Mouse (Mus musculus) neural tube, embryonic 15.5 days (tissue): ENCODE data around the gene Qpct. TPM values are rescaled to one million over a fixed set of nuclear protein-coding genes. Genes with fewer than 3 reads are reported as not detected.

Experiments
- ATAC-seq: fragments of 200-750 bp; cut with Nextera tagmentation; 2 replicates; pipeline ENCODE4 v1.8.0; 2017; ENCODE audit warnings: mild to moderate bottlenecking, moderate TSS enrichment, moderate library complexity; ENCODE audit not compliant: low FRiP score
- H3K27ac ChIP-seq: fragments of 300-500 bp; sonication (generic); replicated peaks from 2 replicates; pipeline ENCODE4 v1.5.1; 2015; ENCODE audit warnings: mild to moderate bottlenecking, inconsistent platforms
- H3K27me3 ChIP-seq: fragments of 300-500 bp; sonication (generic); replicated peaks from 2 replicates; pipeline ENCODE4 v1.6.1; 2015; ENCODE audit warnings: inconsistent platforms
- H3K36me3 ChIP-seq: fragments of 300-500 bp; sonication (generic); 2 replicates; pipeline ENCODE4 v1.6.1; 2015; ENCODE audit warnings: inconsistent platforms
- H3K4me1 ChIP-seq: fragments of 300-500 bp; sonication (generic); 2 replicates; pipeline ENCODE4 v1.6.1; 2015; ENCODE audit warnings: inconsistent platforms
- H3K4me2 ChIP-seq: fragments of 300-500 bp; sonication (generic); 2 replicates; pipeline ENCODE4 v1.6.1; 2015; ENCODE audit warnings: inconsistent platforms, mild to moderate bottlenecking, moderate library complexity
- H3K4me3 ChIP-seq: fragments of 300-500 bp; sonication (generic); replicated peaks from 2 replicates; pipeline ENCODE4 v1.5.1; 2015; ENCODE audit warnings: mild to moderate bottlenecking, inconsistent platforms
- H3K9ac ChIP-seq: fragments of 300-500 bp; sonication (generic); replicated peaks from 2 replicates; pipeline ENCODE4 v1.6.1; 2015; ENCODE audit warnings: mild to moderate bottlenecking, inconsistent platforms
- H3K9me3 ChIP-seq: fragments of 300-500 bp; sonication (generic); replicated peaks from 2 replicates; pipeline ENCODE4 v1.6.1; 2016; ENCODE audit warnings: inconsistent platforms
- WGBS: fragments of 180-500 bp; shearing (Covaris S2); methylation state at CpG from one replicate; pipeline ENCODE4 v1.1.7; 2015; ENCODE audit warnings: mixed read lengths; 5-methylcytosine and 5-hydroxymethylcytosine counted together
- polyA plus RNA-seq: library from polyadenylated mRNA; unstranded; fragments of >200 nt; fragmentation: Nextera tagmentation; extraction: Ambion mirVana; gene quantifications from 2 replicates; pipeline ENCODE4 v1.2.1, GENCODE M21; 2015

The Qpct gene
- polyA plus RNA-seq = 24.3 and 24.5 TPM in 2 replicates

- no peak for ATAC-seq
- Histone ChIP-seq H3K4me2 (peak within 1 kb of the TSS; percentile 94), H3K4me3 (peak within 1 kb of the TSS; percentile 75), H3K9ac (peak within 1 kb of the TSS; percentile 79), H3K36me3 (no peaks in the 10 kb centered on the region), H3K9me3 (no peaks in the 10 kb centered on the region), H3K27me3 (no peaks in the 10 kb centered on the region), H3K27ac (peak within 1 kb of the TSS; percentile 82), H3K4me1 (peaks cover 13% of the 10 kb centered on the region)
- WGBS = 69% methylated on average over 4 of the region's 4 CpGs
Observed at GRCm38 (mm10) chr17:79051606-79052005, at the start of gene Qpct. Qpct (plus strand) TSS chr17:79051906.

- H3K9ac ChIP-seq = no peak overlapping the region
- H3K36me3 ChIP-seq = no peaks in the 10 kb centered on the region
- H3K9me3 ChIP-seq = no peaks in the 10 kb centered on the region
- H3K4me3 ChIP-seq = no peak overlapping the region
- no peaks in the 10 kb centered on the region for H3K27me3 ChIP-seq
- WGBS = 89% methylated on average over 2 of the region's 2 CpGs
- peaks cover 10% of the 10 kb centered on the region for H3K4me1 ChIP-seq
- ATAC-seq = no peak
- H3K27ac ChIP-seq = no peak overlapping the region
- H3K4me2 ChIP-seq = no peak overlapping the region
Observed at GRCm38 (mm10) chr17:79013625-79014024, 38.1 kb upstream of the Qpct start.

- no peaks in the 10 kb centered on the region for H3K27me3 ChIP-seq
- H3K4me3 ChIP-seq = no peak overlapping the region
- ATAC-seq = no peak
- no peak overlapping the region for H3K27ac ChIP-seq
- WGBS = 92% methylated on average over 2 of the region's 2 CpGs
- no peaks in the 10 kb centered on the region for H3K9me3 ChIP-seq
- no peaks in the 10 kb centered on the region for H3K36me3 ChIP-seq
- peaks cover 15% of the 10 kb centered on the region for H3K4me1 ChIP-seq
- no peak overlapping the region for H3K4me2 ChIP-seq
- no peak overlapping the region for H3K9ac ChIP-seq
Observed at GRCm38 (mm10) chr17:79014911-79015685, 36.6 kb upstream of the Qpct start.

- H3K4me3 ChIP-seq = no peak overlapping the region
- 88% methylated on average over 10 of the region's 10 CpGs for WGBS
- no peak for ATAC-seq
Observed at GRCm38 (mm10) chr17:79015831-79016230, 35.9 kb upstream of the Qpct start.

GRCm38 (mm10) chr17:79018422-79018821, 33.3 kb upstream of the Qpct start:
- H3K4me2 ChIP-seq = peak overlapping the region; percentile 89
- H3K4me3 ChIP-seq = no peak overlapping the region
- 55% methylated on average over 9 of the region's 9 CpGs for WGBS
- H3K36me3 ChIP-seq = no peaks in the 10 kb centered on the region
- peaks cover 20% of the 10 kb centered on the region for H3K4me1 ChIP-seq
- H3K27me3 ChIP-seq = peaks cover 6% of the 10 kb centered on the region; the same call in 1 of the 2 replicates
- ATAC-seq = no peak
- H3K9me3 ChIP-seq = no peaks in the 10 kb centered on the region
- H3K9ac ChIP-seq = no peak overlapping the region
- no peak overlapping the region for H3K27ac ChIP-seq

More at GRCm38 (mm10) chr17:79015831-79016230, 35.9 kb upstream of the Qpct start:
- Histone ChIP-seq H3K4me1 (peaks cover 16% of the 10 kb centered on the region), H3K9me3 (no peaks in the 10 kb centered on the region), H3K4me2 (no peak overlapping the region), H3K27me3 (no peaks in the 10 kb centered on the region), H3K27ac (no peak overlapping the region), H3K9ac (no peak overlapping the region), H3K36me3 (no peaks in the 10 kb centered on the region)

GRCm38 (mm10) chr17:79019726-79020207, 31.9 kb upstream of the Qpct start:
- Histone ChIP-seq H3K4me1 (peaks cover 20% of the 10 kb centered on the region), H3K9me3 (no peaks in the 10 kb centered on the region), H3K4me2 (peak overlapping the region; percentile 89), H3K36me3 (no peaks in the 10 kb centered on the region), H3K9ac (peak overlapping the region; percentile 63), H3K27me3 (peaks cover 6% of the 10 kb centered on the region; the same call in 1 of the 2 replicates), H3K4me3 (peak overlapping the region; percentile 73), H3K27ac (peak overlapping the region; percentile 81)
- ATAC-seq = no peak; the same call in 1 of the 2 replicates
- WGBS = under 1% methylated on average over 18 of the region's 18 CpGs

- H3K4me1 ChIP-seq = peaks cover 20% of the 10 kb centered on the region
- under 1% methylated on average over 91 of the region's 113 CpGs for WGBS
Observed at GRCm38 (mm10) chr17:79020208-79020983, 31.3 kb upstream of the Qpct start, which contains the start of gene Prkd3. Prkd3 (minus strand) TSS chr17:79020816.

GRCm38 (mm10) chr17:79020984-79021335, 30.7 kb upstream of the Qpct start:
- WGBS = 1% methylated on average over 24 of the region's 24 CpGs
- Histone ChIP-seq H3K4me1 (peaks cover 20% of the 10 kb centered on the region), H3K27ac (no peak overlapping the region), H3K4me2 (peak overlapping the region; percentile 89), H3K36me3 (no peaks in the 10 kb centered on the region), H3K9me3 (no peaks in the 10 kb centered on the region), H3K27me3 (peaks cover 6% of the 10 kb centered on the region; the same call in 1 of the 2 replicates), H3K9ac (peak overlapping the region; percentile 63), H3K4me3 (peak overlapping the region; percentile 73)
- ATAC-seq = no peak; the same call in 1 of the 2 replicates

More at GRCm38 (mm10) chr17:79020208-79020983, 31.3 kb upstream of the Qpct start, which contains the start of gene Prkd3:
- H3K4me2 ChIP-seq = peak within 1 kb of the TSS; percentile 89
- peak within 1 kb of the TSS; percentile 73 for H3K4me3 ChIP-seq
- peak within 1 kb of the TSS; percentile 81 for H3K27ac ChIP-seq
- no peaks in the 10 kb centered on the region for H3K9me3 ChIP-seq
- H3K27me3 ChIP-seq = peaks cover 6% of the 10 kb centered on the region; the same call in 1 of the 2 replicates
- ATAC-seq = peak; percentile 94
- H3K9ac ChIP-seq = peak within 1 kb of the TSS; percentile 63
- no peaks in the 10 kb centered on the region for H3K36me3 ChIP-seq

- no peak overlapping the region for H3K27ac ChIP-seq
- H3K36me3 ChIP-seq = no peaks in the 10 kb centered on the region
- peaks cover 6% of the 10 kb centered on the region; the same call in 1 of the 2 replicates for H3K27me3 ChIP-seq
- no peak for ATAC-seq
- H3K9me3 ChIP-seq = no peaks in the 10 kb centered on the region
- H3K4me3 ChIP-seq = no peak overlapping the region
- no peak overlapping the region for H3K9ac ChIP-seq
- H3K4me2 ChIP-seq = no peak overlapping the region
- WGBS = 44% methylated on average over 3 of the region's 3 CpGs
- H3K4me1 ChIP-seq = peaks cover 17% of the 10 kb centered on the region
Observed at GRCm38 (mm10) chr17:79022746-79023145, 29.0 kb upstream of the Qpct start.

GRCm38 (mm10) chr17:79024544-79024943, 27.2 kb upstream of the Qpct start:
- Histone ChIP-seq H3K27me3 (peaks cover 6% of the 10 kb centered on the region; the same call in 1 of the 2 replicates), H3K27ac (no peak overlapping the region), H3K9me3 (no peaks in the 10 kb centered on the region), H3K9ac (no peak overlapping the region), H3K4me3 (no peak overlapping the region), H3K4me1 (peaks cover 10% of the 10 kb centered on the region; the same call in 1 of the 2 replicates), H3K4me2 (no peak overlapping the region), H3K36me3 (no peaks in the 10 kb centered on the region)
- 86% methylated on average over 4 of the region's 4 CpGs for WGBS
- ATAC-seq = no peak

- Histone ChIP-seq H3K9me3 (no peaks in the 10 kb centered on the region), H3K27me3 (no peaks in the 10 kb centered on the region), H3K36me3 (no peaks in the 10 kb centered on the region), H3K4me3 (no peak overlapping the region), H3K4me1 (no peaks in the 10 kb centered on the region), H3K4me2 (no peak overlapping the region), H3K27ac (no peak overlapping the region), H3K9ac (no peak overlapping the region)
- WGBS = 90% methylated on average over 3 of the region's 3 CpGs
- ATAC-seq = no peak
Observed at GRCm38 (mm10) chr17:79029226-79029625, 22.5 kb upstream of the Qpct start.
